Mouse (Mus musculus) liver, embryonic 16.5 days (tissue): ENCODE data around the gene Cdc42se1. TPM values are rescaled to one million over a fixed set of nuclear protein-coding genes. Genes with fewer than 3 reads are reported as not detected.

Experiments
- ATAC-seq: fragments of 200-750 bp; cut with Nextera tagmentation; 2 replicates; pipeline ENCODE4 v1.8.0; 2017; ENCODE audit warnings: low read depth, mild to moderate bottlenecking, moderate number of reproducible peaks, moderate library complexity
- H3K27ac ChIP-seq: fragments of 300-500 bp; sonication (generic); 2 replicates; pipeline ENCODE4 v1.5.1; 2014; ENCODE audit warnings: mild to moderate bottlenecking, low read length
- H3K27me3 ChIP-seq: fragments of 300-500 bp; sonication (generic); 2 replicates; pipeline ENCODE4 v1.6.1; 2014; ENCODE audit warnings: low read depth, low read length, mixed read lengths; ENCODE audit not compliant: control insufficient read depth, insufficient read depth
- H3K36me3 ChIP-seq: fragments of 300-500 bp; sonication (generic); 2 replicates; pipeline ENCODE4 v1.6.1; 2014; ENCODE audit warnings: mild to moderate bottlenecking; ENCODE audit not compliant: control insufficient read depth, insufficient read depth
- H3K4me1 ChIP-seq: fragments of 300-500 bp; sonication (generic); 2 replicates; pipeline ENCODE4 v1.6.1; 2014; ENCODE audit warnings: low read depth, low read length, mixed read lengths; ENCODE audit not compliant: control insufficient read depth
- H3K4me2 ChIP-seq: fragments of 300-500 bp; sonication (generic); 2 replicates; pipeline ENCODE4 v1.6.1; 2014; ENCODE audit warnings: low read depth, low read length, mixed read lengths
- H3K4me3 ChIP-seq: fragments of 300-500 bp; sonication (generic); 2 replicates; pipeline ENCODE4 v1.5.1; 2014; ENCODE audit warnings: low read depth, mild to moderate bottlenecking, low read length
- H3K9ac ChIP-seq: fragments of 300-500 bp; sonication (generic); 2 replicates; pipeline ENCODE4 v1.6.1; 2014; ENCODE audit warnings: low read depth, low read length
- H3K9me3 ChIP-seq: fragments of 300-500 bp; sonication (generic); replicated peaks from 2 replicates; pipeline ENCODE4 v1.6.1; 2016; ENCODE audit warnings: low read length; ENCODE audit not compliant: control insufficient read depth
- WGBS: fragments of 180-500 bp; shearing (Covaris S2); extraction: QIAGEN DNeasy Blood & Tissue Kit; methylation state at CpG from one replicate; pipeline ENCODE4 v1.1.7; 2014; ENCODE audit not compliant: insufficient replicate concordance; 5-methylcytosine and 5-hydroxymethylcytosine counted together
- polyA plus RNA-seq: library from polyadenylated mRNA; unstranded; fragments of >200 nt; fragmentation: Nextera tagmentation; extraction: Ambion mirVana; gene quantifications from 2 replicates; pipeline ENCODE4 v1.2.1, GENCODE M21; 2015

Cdc42se1 gene
- polyA plus RNA-seq, 1 experiment from 2014 or later, result 36.4 TPM

DNA sequence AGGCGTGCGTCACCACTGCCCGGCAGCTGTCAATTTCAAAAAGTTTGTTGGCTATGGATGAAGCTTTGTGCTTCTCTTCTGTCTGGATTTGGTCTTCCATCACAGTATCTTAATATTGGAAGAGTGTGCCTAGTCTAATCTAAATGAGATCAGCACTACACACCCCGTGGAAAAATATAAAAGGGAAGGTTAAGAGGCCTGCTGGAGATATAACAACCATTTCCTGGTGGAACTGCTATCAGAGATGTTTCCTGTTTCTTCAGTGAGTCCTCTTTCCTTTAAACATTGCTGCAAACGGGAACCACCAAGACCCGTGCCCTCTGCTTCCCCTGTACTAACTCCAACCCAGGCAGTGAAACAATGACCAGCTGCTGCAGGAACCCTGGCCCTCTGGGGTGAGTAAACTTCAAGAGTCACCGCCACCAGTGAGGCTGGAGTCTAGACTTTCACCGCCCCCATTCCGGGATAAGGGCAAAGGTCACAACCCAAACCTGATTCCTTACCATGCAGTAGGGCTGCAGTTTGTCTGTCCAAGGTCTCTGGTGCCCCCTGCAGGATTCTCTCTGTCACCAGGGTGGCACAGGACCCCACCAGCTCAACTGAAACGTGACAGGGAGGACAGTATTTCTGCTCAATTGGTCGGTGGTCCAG, 34.7 kb downstream of the Cdc42se1 start:
- no peak overlapping the region for H3K9ac ChIP-seq
- H3K4me2 ChIP-seq, result peak overlapping the region; percentile 13; the same call in 1 of the 2 replicates
- peaks cover 14% of the 10 kb centered on the region for H3K36me3 ChIP-seq
- peak; percentile 77 for ATAC-seq
- H3K27ac ChIP-seq, result peak overlapping the region; percentile 55
- no peaks in the 10 kb centered on the region for H3K27me3 ChIP-seq
- no peak overlapping the region for H3K4me3 ChIP-seq
- peaks cover 10% of the 10 kb centered on the region for H3K4me1 ChIP-seq
- WGBS, result 32% methylated on average over 11 of the region's 11 CpGs
- no peaks in the 10 kb centered on the region for H3K9me3 ChIP-seq

GRCm38 (mm10) chr3:95264724-95265123, 36.2 kb downstream of the Cdc42se1 start:
- H3K4me2 ChIP-seq, result no peak overlapping the region
- peaks cover 10% of the 10 kb centered on the region for H3K4me1 ChIP-seq
- H3K36me3 ChIP-seq, result peaks cover 11% of the 10 kb centered on the region
- no peak overlapping the region for H3K27ac ChIP-seq
- no peaks in the 10 kb centered on the region for H3K27me3 ChIP-seq
- H3K4me3 ChIP-seq, result no peak overlapping the region
- ATAC-seq, result no peak
- H3K9me3 ChIP-seq, result no peaks in the 10 kb centered on the region
- 63% methylated on average over 1 of the region's 1 CpGs for WGBS
- H3K9ac ChIP-seq, result no peak overlapping the region

- H3K9me3 ChIP-seq, result no peaks in the 10 kb centered on the region
- H3K27ac ChIP-seq, result no peak overlapping the region
- H3K9ac ChIP-seq, result no peak overlapping the region
- peaks cover 8% of the 10 kb centered on the region for H3K36me3 ChIP-seq
- H3K4me3 ChIP-seq, result no peak overlapping the region
- 82% methylated on average over 3 of the region's 3 CpGs for whole genome bisulfite sequencing
- no peak overlapping the region for H3K4me2 ChIP-seq
- ATAC-seq, result no peak
- peaks cover 10% of the 10 kb centered on the region for H3K4me1 ChIP-seq
- H3K27me3 ChIP-seq, result no peaks in the 10 kb centered on the region
Observed at GRCm38 (mm10) chr3:95266052-95266451, 37.5 kb downstream of the Cdc42se1 start.

DNA sequence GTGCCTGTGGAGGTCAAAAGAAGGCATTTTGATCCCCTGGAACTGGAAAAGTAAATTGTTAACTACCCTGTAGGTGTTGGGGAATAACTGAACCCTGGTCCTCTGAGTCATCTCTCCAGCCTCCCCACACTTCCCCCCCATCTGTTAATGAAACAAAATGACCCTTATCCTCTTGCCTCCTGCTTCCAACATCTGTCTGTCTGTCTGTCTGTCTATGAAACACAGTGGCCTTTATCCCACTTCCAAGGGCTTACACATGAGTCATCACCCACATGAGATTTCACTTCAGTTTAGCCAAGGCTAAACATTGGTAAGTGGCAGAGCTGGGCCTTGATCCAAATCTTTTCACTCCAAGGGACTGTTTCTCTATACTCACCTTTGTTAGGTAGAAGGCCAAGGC, 39.3 kb downstream of the Cdc42se1 start:
- Histone ChIP-seq H3K27ac (peak overlapping the region; percentile 42; the same call in 1 of the 2 replicates), H3K9ac (no peak overlapping the region), H3K36me3 (peaks cover 8% of the 10 kb centered on the region), H3K4me2 (no peak overlapping the region), H3K27me3 (no peaks in the 10 kb centered on the region), H3K4me1 (peaks cover 10% of the 10 kb centered on the region), H3K4me3 (no peak overlapping the region), H3K9me3 (no peaks in the 10 kb centered on the region)
- ATAC-seq, result peak; percentile 58

- no peak overlapping the region for H3K27ac ChIP-seq
- 85% methylated on average over 5 of the region's 5 CpGs for WGBS
- ATAC-seq, result no peak
- H3K27me3 ChIP-seq, result no peaks in the 10 kb centered on the region
- no peaks in the 10 kb centered on the region for H3K9me3 ChIP-seq
- H3K4me1 ChIP-seq, result peaks cover 3% of the 10 kb centered on the region; the same call in 1 of the 2 replicates
- no peak overlapping the region for H3K4me3 ChIP-seq
- H3K36me3 ChIP-seq, result peaks cover 8% of the 10 kb centered on the region
- H3K9ac ChIP-seq, result no peak overlapping the region
- H3K4me2 ChIP-seq, result no peak overlapping the region
Observed at GRCm38 (mm10) chr3:95269789-95270188, 41.3 kb downstream of the Cdc42se1 start.

DNA sequence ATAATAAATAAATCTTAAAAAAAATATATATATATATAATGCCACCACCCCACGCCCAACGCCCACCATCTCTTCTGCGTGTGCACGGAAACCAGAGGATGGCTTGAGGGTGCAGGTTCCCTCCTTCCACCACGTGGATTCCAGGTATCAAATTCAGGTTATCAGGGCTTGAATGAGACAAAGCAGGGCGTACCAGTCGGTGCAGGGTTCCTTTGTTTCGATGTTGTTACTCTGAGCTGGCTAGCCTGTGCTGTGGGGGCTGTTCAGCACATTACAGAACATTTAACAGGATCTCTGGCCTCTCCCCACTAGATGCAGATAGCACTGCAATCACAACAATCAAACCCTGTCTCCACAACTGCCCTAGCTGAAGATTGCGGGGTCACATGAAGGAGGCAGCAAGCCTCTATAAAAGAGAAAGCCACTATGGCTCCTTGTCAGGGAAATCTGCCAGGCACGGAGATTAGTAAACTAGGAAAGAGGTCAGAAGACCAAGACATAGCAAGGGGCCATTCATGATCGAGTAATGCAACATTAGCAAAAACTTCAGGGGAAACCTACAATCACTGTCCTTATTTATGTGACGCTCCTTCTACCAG, 42.3 kb downstream of the Cdc42se1 start:
- H3K9me3 ChIP-seq, result no peaks in the 10 kb centered on the region
- H3K27ac ChIP-seq, result no peak overlapping the region
- no peak overlapping the region for H3K4me3 ChIP-seq
- ATAC-seq, result no peak
- no peak overlapping the region for H3K9ac ChIP-seq
- peaks cover 8% of the 10 kb centered on the region for H3K36me3 ChIP-seq
- peaks cover 13% of the 10 kb centered on the region for H3K4me1 ChIP-seq
- 75% methylated on average over 12 of the region's 12 CpGs for WGBS
- H3K4me2 ChIP-seq, result no peak overlapping the region
- no peaks in the 10 kb centered on the region for H3K27me3 ChIP-seq

DNA sequence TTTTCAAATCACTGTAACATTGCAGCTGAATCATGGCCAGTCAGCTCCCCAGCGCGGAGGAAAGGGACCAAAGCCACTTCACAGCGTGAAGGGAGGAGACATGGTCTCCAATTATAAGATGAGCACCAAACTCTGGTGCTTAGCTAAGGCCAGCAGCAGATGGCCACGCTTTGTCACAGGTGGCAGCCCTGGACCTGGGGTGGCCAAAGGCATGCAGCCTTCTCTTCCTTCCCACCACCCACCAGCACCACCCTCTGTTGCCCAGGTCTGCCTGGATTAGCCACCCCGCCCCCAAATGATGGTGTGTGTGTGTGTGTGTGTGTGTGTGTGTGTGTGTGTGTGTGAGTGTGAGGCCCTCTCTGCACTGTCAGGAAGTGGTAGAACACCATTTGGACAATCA, 44.9 kb downstream of the Cdc42se1 start:
- Histone ChIP-seq H3K4me2 (no peak overlapping the region), H3K4me1 (peaks cover 27% of the 10 kb centered on the region), H3K27me3 (no peaks in the 10 kb centered on the region), H3K36me3 (no peaks in the 10 kb centered on the region), H3K9me3 (no peaks in the 10 kb centered on the region), H3K9ac (no peak overlapping the region), H3K27ac (no peak overlapping the region), H3K4me3 (no peak overlapping the region)
- no peak for ATAC-seq
- 82% methylated on average over 5 of the region's 5 CpGs for WGBS

DNA sequence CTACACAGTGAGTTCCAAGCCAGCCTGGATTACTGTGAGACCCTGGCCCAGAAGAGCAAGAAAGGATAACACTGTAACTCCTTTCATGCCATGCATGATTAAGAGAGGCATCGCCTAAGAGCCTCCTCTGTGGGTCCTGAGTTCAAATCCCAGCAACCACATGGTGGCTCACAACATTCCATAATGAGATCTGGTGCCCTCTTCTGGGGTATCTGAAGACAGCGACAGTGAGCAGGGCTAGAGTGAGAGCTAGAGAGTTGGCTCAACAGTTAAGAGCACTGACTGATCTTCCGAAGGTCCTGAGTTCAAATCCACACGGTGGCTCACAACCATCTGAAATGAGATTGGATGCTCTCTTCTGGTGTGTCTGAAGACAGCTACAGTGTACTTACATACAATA, 45.9 kb downstream of the Cdc42se1 start:
- WGBS, result 83% methylated on average over 4 of the region's 4 CpGs
- no peak overlapping the region for H3K27ac ChIP-seq
- H3K9me3 ChIP-seq, result no peaks in the 10 kb centered on the region
- no peak overlapping the region for H3K4me3 ChIP-seq
- no peak for ATAC-seq
- H3K36me3 ChIP-seq, result no peaks in the 10 kb centered on the region
- H3K4me2 ChIP-seq, result no peak overlapping the region
- peaks cover 35% of the 10 kb centered on the region for H3K4me1 ChIP-seq
- H3K27me3 ChIP-seq, result no peaks in the 10 kb centered on the region
- no peak overlapping the region for H3K9ac ChIP-seq

DNA sequence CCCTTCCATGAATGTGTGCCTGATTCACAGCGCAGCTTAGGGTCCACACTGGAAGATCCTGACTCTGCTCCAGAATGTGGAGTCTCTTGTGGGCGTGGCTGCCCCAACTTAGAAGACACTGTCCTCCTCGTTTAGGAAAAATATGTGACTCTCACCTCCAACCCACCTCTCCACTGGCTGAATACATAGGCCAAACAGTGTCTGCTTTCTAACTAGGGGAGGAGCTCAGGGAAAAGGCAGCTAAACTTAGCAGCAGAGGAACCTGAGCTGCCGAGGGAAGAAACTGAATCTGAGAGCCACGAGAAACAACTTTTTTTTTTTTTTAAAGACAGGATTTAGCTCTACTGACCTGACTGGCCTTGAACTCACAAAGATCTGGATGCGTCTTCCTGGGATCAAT, 46.6 kb downstream of the Cdc42se1 start:
- H3K9ac ChIP-seq, result no peak overlapping the region
- H3K4me3 ChIP-seq, result no peak overlapping the region
- no peaks in the 10 kb centered on the region for H3K36me3 ChIP-seq
- H3K4me1 ChIP-seq, result peaks cover 40% of the 10 kb centered on the region
- no peak overlapping the region for H3K27ac ChIP-seq
- 51% methylated on average over 6 of the region's 6 CpGs for WGBS
- no peaks in the 10 kb centered on the region for H3K9me3 ChIP-seq
- H3K4me2 ChIP-seq, result no peak overlapping the region
- no peaks in the 10 kb centered on the region for H3K27me3 ChIP-seq
- no peak for ATAC-seq
